Mouse (Mus musculus) gastrocnemius, adult 2 months (tissue): ENCODE measurements at regions not wholly inside any gene's neighbourhood (a gene's known extent, or its start where the extent isn't known, plus 50 kb on each side); places are given as distances from the start of the nearest gene placed in this dataset.

Experiments
- DNase-seq: peaks from one replicate; pipeline ENCODE4 v3.0.0; 2022
- H3K27ac ChIP-seq: fragments of 200-600 bp; 2 replicates; pipeline ENCODE4 v1.8.1; 2022; ENCODE audit warnings: mild to moderate bottlenecking
- H3K4me3 ChIP-seq: fragments of 200-600 bp; 2 replicates; pipeline ENCODE4 v1.8.1; 2022; ENCODE audit warnings: mild to moderate bottlenecking, moderate library complexity
- CTCF ChIP-seq: fragments of 200-600 bp; IDR thresholded peaks from 2 replicates; pipeline ENCODE4 v1.8.1; 2022; ENCODE audit warnings: antibody characterized with exemption, mild to moderate bottlenecking, moderate library complexity
- intact Hi-C: fragments of 180-260 bp; cut with DNase I; formaldehyde crosslinking; loops from one replicate; pipeline ENCODE4 v1.15.1; 2025

- H3K27ac ChIP-seq: peak overlapping the region; percentile 63
- peak overlapping the region; percentile 53 for H3K4me3 ChIP-seq
- intact Hi-C loops: loop anchor here (1.0 to 5.0 kb wide), 4 partner anchors 146 to 439 kb away; no protein-coding TSS in a partner anchor
- peak; percentile 83 for DNase-seq
- peak; percentile 92 for TF ChIP-seq CTCF
These were observed 188.0 kb downstream of the 4933412E24Rik start for GRCm38 (mm10) chr15:59828421-59828820.

GRCm38 (mm10) chr15:59826164-59826950 is 190.1 kb downstream of the 4933412E24Rik start:
- H3K4me3 ChIP-seq: no peak overlapping the region
- intact Hi-C loops: loop anchor here (5.0 kb wide), 2 partner anchors 144 to 174 kb away; no protein-coding TSS in a partner anchor
- no peak for DNase-seq
- no peak overlapping the region for H3K27ac ChIP-seq
- TF ChIP-seq CTCF: no peak

- TF ChIP-seq CTCF: no peak
- Histone ChIP-seq H3K27ac (peak overlapping the region; percentile 24; the same call in 1 of the 2 replicates), H3K4me3 (no peak overlapping the region)
- no peak for DNase-seq
- intact Hi-C loops: no loop called here
These were observed 192.5 kb downstream of the 4933412E24Rik start for GRCm38 (mm10) chr15:59823921-59824320.

- intact Hi-C loops: no loop called here
- H3K27ac ChIP-seq: peak overlapping the region; percentile 73
- no peak overlapping the region for H3K4me3 ChIP-seq
- DNase-seq: peak; percentile 49
- no peak for TF ChIP-seq CTCF
These were observed 193.3 kb downstream of the 4933412E24Rik start for GRCm38 (mm10) chr15:59822995-59823681.

- TF ChIP-seq CTCF: no peak; the same call in 1 of the 2 replicates
- H3K4me3 ChIP-seq: no peak overlapping the region
- no peak for DNase-seq
- intact Hi-C loops: no loop called here
- no peak overlapping the region for H3K27ac ChIP-seq
These were observed 196.1 kb downstream of the 4933412E24Rik start for GRCm38 (mm10) chr15:59820317-59820716.

- no peak for DNase-seq
- no peak for TF ChIP-seq CTCF
- Histone ChIP-seq H3K27ac (no peak overlapping the region), H3K4me3 (no peak overlapping the region)
- intact Hi-C loops: no loop called here
These were observed 200.4 kb downstream of the 4933412E24Rik start for GRCm38 (mm10) chr15:59816031-59816430.

- no peak for TF ChIP-seq CTCF
- DNase-seq: no peak
- intact Hi-C loops: no loop called here
- Histone ChIP-seq H3K27ac (no peak overlapping the region), H3K4me3 (no peak overlapping the region)
These were observed 204.8 kb downstream of the 4933412E24Rik start for GRCm38 (mm10) chr15:59811566-59811965.

GRCm38 (mm10) chr15:59809361-59809760 is 207.1 kb downstream of the 4933412E24Rik start:
- Histone ChIP-seq H3K4me3 (no peak overlapping the region), H3K27ac (no peak overlapping the region)
- no peak for DNase-seq
- intact Hi-C loops: no loop called here
- no peak for TF ChIP-seq CTCF

GRCm38 (mm10) chr15:59807723-59808122 is 208.7 kb downstream of the 4933412E24Rik start:
- no peak overlapping the region for H3K4me3 ChIP-seq
- TF ChIP-seq CTCF: no peak
- H3K27ac ChIP-seq: no peak overlapping the region
- no peak for DNase-seq
- intact Hi-C loops: no loop called here

- intact Hi-C loops: no loop called here
- TF ChIP-seq CTCF: no peak
- DNase-seq: no peak
- Histone ChIP-seq H3K4me3 (no peak overlapping the region), H3K27ac (no peak overlapping the region)
These were observed 210.6 kb downstream of the 4933412E24Rik start for GRCm38 (mm10) chr15:59805771-59806170.

GRCm38 (mm10) chr15:59804821-59805220 is 211.6 kb downstream of the 4933412E24Rik start:
- H3K4me3 ChIP-seq: no peak overlapping the region
- no peak for DNase-seq
- no peak for TF ChIP-seq CTCF
- intact Hi-C loops: no loop called here
- H3K27ac ChIP-seq: no peak overlapping the region

GRCm38 (mm10) chr15:59804394-59804793 is 212.0 kb downstream of the 4933412E24Rik start:
- Histone ChIP-seq H3K4me3 (no peak overlapping the region), H3K27ac (no peak overlapping the region)
- no peak for TF ChIP-seq CTCF
- DNase-seq: no peak
- intact Hi-C loops: no loop called here

- no peak overlapping the region for H3K4me3 ChIP-seq
- no peak overlapping the region for H3K27ac ChIP-seq
- DNase-seq: no peak
- intact Hi-C loops: no loop called here
- TF ChIP-seq CTCF: no peak
These were observed 214.1 kb downstream of the 4933412E24Rik start for GRCm38 (mm10) chr15:59802276-59802675.
